ENCODE assay signal across 8 mouse cellular contexts in genomic region chr15:89212495-89212894, GRCm38 (mm10). TPM values are rescaled to one million over a fixed set of nuclear protein-coding genes. Genes with fewer than 3 reads are reported as not detected.
DNase-seq lines count a peak whose midpoint lies in the region; ATAC-seq and TF ChIP-seq lines count a peak whose summit lies in the region.

No protein-coding gene starts in this region.

- no peak for TF ChIP-seq CTCF in cerebellum, adult 2 months (IDR thresholded peaks at IDR 0.05; ENCODE audit: borderline replicate concordance, insufficient read depth, low read depth, low read length)

- peaks cover 17% of the 10 kb centered on the region for H3K36me3 ChIP-seq in megakaryocyte, embryonic 14.5 days (replicated peaks; ENCODE audit: low read length)
- peaks cover 14% of the 10 kb centered on the region; the same call in 1 of the 2 replicates for H3K36me3 ChIP-seq in limb, embryonic 14.5 days (ENCODE audit: control insufficient read depth, insufficient read depth, low read length)
- 0 out of 2 replicates have a peak, but pooled peaks cover 5% of the 10 kb centered on the region for H3K36me3 ChIP-seq in stomach, embryonic 16.5 days (ENCODE audit: control insufficient read depth, insufficient read depth, low read length)

- H3K4me3 ChIP-seq in cerebellum, adult 2 months (replicated peaks; ENCODE audit: insufficient read depth, low read depth, low read length), result peak overlapping the region; percentile 96
- H3K4me3 ChIP-seq in megakaryocyte, embryonic 14.5 days (replicated peaks), result peak overlapping the region; percentile 99
- H3K4me3 ChIP-seq in limb, embryonic 14.5 days (replicated peaks; ENCODE audit: low read length), result peak overlapping the region; percentile 94
- H3K4me3 ChIP-seq in stomach, embryonic 16.5 days (replicated peaks; ENCODE audit: low read length), result peak overlapping the region; percentile 95

- H3K27ac ChIP-seq in cerebellum, adult 2 months (ENCODE audit: insufficient read depth, low read length), result peak overlapping the region; percentile 91; the same call in 1 of the 2 replicates
- H3K27ac ChIP-seq in limb, embryonic 14.5 days (replicated peaks; ENCODE audit: low read depth, low read length), result no peak overlapping the region
- H3K27ac ChIP-seq in stomach, embryonic 16.5 days (ENCODE audit: low read length), result no peak overlapping the region

- peak overlapping the region; percentile 96; the same call in 1 of the 2 replicates for H3K9ac ChIP-seq in limb, embryonic 14.5 days (ENCODE audit: low read depth, low read length, severe bottlenecking)
- H3K9ac ChIP-seq in stomach, embryonic 16.5 days (ENCODE audit: low read length), result peak overlapping the region; percentile 99

- WGBS in cerebellum, adult 2 months, result 27% methylated on average over 6 of the region's 6 CpGs
- WGBS in limb, embryonic 14.5 days, result 48% methylated on average over 6 of the region's 6 CpGs
- WGBS in stomach, embryonic 16.5 days, result 63% methylated on average over 6 of the region's 6 CpGs

- peak overlapping the region; percentile 85 for H3K4me2 ChIP-seq in limb, embryonic 14.5 days (replicated peaks; ENCODE audit: low read depth, low read length, severe bottlenecking)
- H3K4me2 ChIP-seq in stomach, embryonic 16.5 days (ENCODE audit: low read depth, low read length), result peak overlapping the region; percentile 92

- H3K27me3 ChIP-seq in cerebellum, adult 2 months (ENCODE audit: control insufficient read depth, insufficient read depth, low read length), result no peaks in the 10 kb centered on the region
- H3K27me3 ChIP-seq in megakaryocyte, embryonic 14.5 days (replicated peaks), result no peaks in the 10 kb centered on the region
- no peaks in the 10 kb centered on the region for H3K27me3 ChIP-seq in limb, embryonic 14.5 days (ENCODE audit: control insufficient read depth, insufficient read depth, low read length)
- no peaks in the 10 kb centered on the region for H3K27me3 ChIP-seq in stomach, embryonic 16.5 days (ENCODE audit: control insufficient read depth, insufficient read depth, low read length)

- ATAC-seq in cerebellum, adult (ENCODE audit: insufficient number of reproducible peaks, low FRiP score, low TSS enrichment), result no peak
- ATAC-seq in megakaryocyte, adult 5-6 weeks (ENCODE audit: poor library complexity, severe bottlenecking), result no peak
- ATAC-seq in limb, embryonic 14.5 days (ENCODE audit: low FRiP score, low read depth), result no peak
- no peak for ATAC-seq in stomach, embryonic 16.5 days (ENCODE audit: insufficient read depth, low FRiP score)

- DNase-seq in cerebellum, adult 2 months, result peak in 1 of 2 experiments; percentile 38
- DNase-seq in limb, embryonic 14.5 days (ENCODE audit: low spot score), result no peak
- no peak for DNase-seq in right cerebral cortex, postnatal 10 days (ENCODE audit: low spot score in 2 of 2)
- no peak for DNase-seq in layer of hippocampus, adult 8-10 months (ENCODE audit: low spot score in 2 of 2)

- peaks cover 7% of the 10 kb centered on the region; the same call in 1 of the 2 replicates for H3K4me1 ChIP-seq in cerebellum, adult 2 months (ENCODE audit: control insufficient read depth, insufficient read depth, low read length)
- peaks cover 43% of the 10 kb centered on the region for H3K4me1 ChIP-seq in megakaryocyte, embryonic 14.5 days
- peaks cover 8% of the 10 kb centered on the region; the same call in 1 of the 2 replicates for H3K4me1 ChIP-seq in limb, embryonic 14.5 days (ENCODE audit: control insufficient read depth, insufficient read depth, low read length)
- peaks cover 10% of the 10 kb centered on the region for H3K4me1 ChIP-seq in stomach, embryonic 16.5 days (ENCODE audit: control insufficient read depth, insufficient read depth, low read length)

- no peak for TF ChIP-seq POLR2A in cerebellum, adult 2 months (IDR thresholded peaks at IDR 0.05; ENCODE audit: borderline replicate concordance, insufficient read depth, low read length)
- TF ChIP-seq POLR2A in limb, embryonic 14.5 days (IDR thresholded peaks at IDR 0.05; ENCODE audit: borderline replicate concordance, extremely low read depth, insufficient read depth, insufficient read length), result no peak

- H3K9me3 ChIP-seq in megakaryocyte, embryonic 14.5 days, result peaks cover 4% of the 10 kb centered on the region
- H3K9me3 ChIP-seq in limb, embryonic 14.5 days (ENCODE audit: control insufficient read depth, low read length), result no peaks in the 10 kb centered on the region
- no peaks in the 10 kb centered on the region for H3K9me3 ChIP-seq in stomach, embryonic 16.5 days (replicated peaks; ENCODE audit: control insufficient read depth, low read length)

RNA-seq across cellular contexts. Expression of gene Ppp6r2, which starts 1.1 kb away (rescaled TPM):
- 240 and 262 TPM in 2 replicates for polyA plus RNA-seq in cerebellum, adult 2 months (2012; rRNA removed)
- polyA plus RNA-seq in megakaryocyte, embryonic 14.5 days (2012; ENCODE audit: insufficient read depth, low replicate concordance), result 20.7 and 31.2 TPM in 2 replicates
- 10.5 and 13.1 TPM in 2 replicates for total RNA-seq in megakaryocyte, adult 5-6 weeks (2015)
- total RNA-seq in megakaryocyte, adult 5-6 weeks (2017), result 11.6 and 12.4 TPM in 2 replicates
- polyA plus RNA-seq in limb, embryonic 14.5 days (2012; rRNA removed), result 59.0 and 71.5 TPM in 2 replicates
- 28.3 and 31.7 TPM in 2 replicates for polyA plus RNA-seq in limb, embryonic 14.5 days (2014; fragmentation: Nextera tagmentation; extraction: Ambion mirVana)
- 20.2 and 24.4 TPM in 2 replicates for polyA plus RNA-seq in stomach, embryonic 16.5 days (2015; fragmentation: Nextera tagmentation; extraction: Ambion mirVana)
- 100 to 1,000 TPM; 147 to 171 (median 157) TPM for total RNA-seq in layer of hippocampus, adult 8-10 months (2022)

RNA-seq across cellular contexts. Expression of gene Dennd6b, which starts 16.2 kb away (rescaled TPM):
- polyA plus RNA-seq in cerebellum, adult 2 months (2012; rRNA removed), result 156 and 165 TPM in 2 replicates
- polyA plus RNA-seq in megakaryocyte, embryonic 14.5 days (2012; ENCODE audit: insufficient read depth, low replicate concordance), result 3.6 and 10.0 TPM in 2 replicates
- total RNA-seq in megakaryocyte, adult 5-6 weeks (2015), result 0.71 and 1.4 TPM in 2 replicates
- total RNA-seq in megakaryocyte, adult 5-6 weeks (2017), result 0.59 and 0.89 TPM in 2 replicates
- 39.2 and 53.6 TPM in 2 replicates for polyA plus RNA-seq in limb, embryonic 14.5 days (2012; rRNA removed)
- 12.7 and 14.0 TPM in 2 replicates for polyA plus RNA-seq in limb, embryonic 14.5 days (2014; fragmentation: Nextera tagmentation; extraction: Ambion mirVana)
- polyA plus RNA-seq in stomach, embryonic 16.5 days (2015; fragmentation: Nextera tagmentation; extraction: Ambion mirVana), result 13.4 and 15.0 TPM in 2 replicates
- 10 to 100 TPM; 38.9 to 52.1 (median 45.1) TPM for total RNA-seq in layer of hippocampus, adult 8-10 months (2022)

RNA-seq across cellular contexts. Expression of gene Plxnb2, which starts 31.9 kb away (rescaled TPM):
- 127 and 141 TPM in 2 replicates for polyA plus RNA-seq in cerebellum, adult 2 months (2012; rRNA removed)
- polyA plus RNA-seq in megakaryocyte, embryonic 14.5 days (2012; ENCODE audit: insufficient read depth, low replicate concordance), result 71.6 and 100 TPM in 2 replicates
- total RNA-seq in megakaryocyte, adult 5-6 weeks (2015), result 95.9 and 101 TPM in 2 replicates
- total RNA-seq in megakaryocyte, adult 5-6 weeks (2017), result 111 and 118 TPM in 2 replicates
- polyA plus RNA-seq in limb, embryonic 14.5 days (2012; rRNA removed), result 212 and 268 TPM in 2 replicates
- 170 and 183 TPM in 2 replicates for polyA plus RNA-seq in limb, embryonic 14.5 days (2014; fragmentation: Nextera tagmentation; extraction: Ambion mirVana)
- 153 and 178 TPM in 2 replicates for polyA plus RNA-seq in stomach, embryonic 16.5 days (2015; fragmentation: Nextera tagmentation; extraction: Ambion mirVana)
- 10 to 100 TPM; 54.0 to 78.5 (median 67.5) TPM for total RNA-seq in layer of hippocampus, adult 8-10 months (2022)
